Mouse (Mus musculus): ENCODE results near the gene Eml1.

The Eml1 gene

GRCm38 (mm10) chr12:108422495-108422857 lies 51.7 kb downstream of the Eml1 start:
- in situ Hi-C loops (cut with MboI, MseI) = no loop called here

GRCm38 (mm10) chr12:108422858-108423631 lies 52.3 kb downstream of the Eml1 start:
- in situ Hi-C loops (cut with MboI, MseI) = no loop called here

GRCm38 (mm10) chr12:108430964-108431363 lies 60.2 kb downstream of the Eml1 start:
- in situ Hi-C loops (cut with MboI, MseI) = loop anchor here (5.0 kb wide), 1 partner anchor 51 kb away; no protein-coding TSS in a partner anchor

GRCm38 (mm10) chr12:108431714-108432113 lies 61.0 kb downstream of the Eml1 start:
- in situ Hi-C loops (cut with MboI, MseI) = loop anchor here (5.0 kb wide), 1 partner anchor 51 kb away; no protein-coding TSS in a partner anchor

GRCm38 (mm10) chr12:108432578-108432977 lies 61.8 kb downstream of the Eml1 start:
- in situ Hi-C loops (cut with MboI, MseI) = loop anchor here (5.0 kb wide), 1 partner anchor 50 kb away; no protein-coding TSS in a partner anchor

GRCm38 (mm10) chr12:108433030-108433429 lies 62.3 kb downstream of the Eml1 start:
- in situ Hi-C loops (cut with MboI, MseI) = loop anchor here (5.0 kb wide), 1 partner anchor 49 kb away; no protein-coding TSS in a partner anchor

- in situ Hi-C loops (cut with MboI, MseI) = loop anchor here (5.0 kb wide), 1 partner anchor 49 kb away; no protein-coding TSS in a partner anchor
These were observed 62.7 kb downstream of the Eml1 start for GRCm38 (mm10) chr12:108433498-108433897.

- in situ Hi-C loops (cut with MboI, MseI) = no loop called here
These were observed 64.8 kb downstream of the Eml1 start for GRCm38 (mm10) chr12:108435444-108436015.

GRCm38 (mm10) chr12:108436029-108436923 lies 65.5 kb downstream of the Eml1 start:
- in situ Hi-C loops (cut with MboI, MseI) = no loop called here

- in situ Hi-C loops (cut with MboI, MseI) = no loop called here
These were observed 66.7 kb downstream of the Eml1 start for GRCm38 (mm10) chr12:108437446-108437845.

- in situ Hi-C loops (cut with MboI, MseI) = no loop called here
These were observed 72.5 kb downstream of the Eml1 start for GRCm38 (mm10) chr12:108443271-108443670.

GRCm38 (mm10) chr12:108443708-108444107 lies 73.0 kb downstream of the Eml1 start:
- in situ Hi-C loops (cut with MboI, MseI) = no loop called here

- in situ Hi-C loops (cut with MboI, MseI) = no loop called here
These were observed 73.7 kb downstream of the Eml1 start for GRCm38 (mm10) chr12:108444166-108445115.

- in situ Hi-C loops (cut with MboI, MseI) = no loop called here
These were observed 76.0 kb downstream of the Eml1 start for GRCm38 (mm10) chr12:108446721-108447120.

- in situ Hi-C loops (cut with MboI, MseI) = no loop called here
These were observed 77.6 kb downstream of the Eml1 start for GRCm38 (mm10) chr12:108448396-108448795.

- in situ Hi-C loops (cut with MboI, MseI) = loop anchor here (25.0 kb wide), 1 partner anchor 1888 kb away; no protein-coding TSS in a partner anchor
These were observed 79.2 kb downstream of the Eml1 start for GRCm38 (mm10) chr12:108449935-108450334.

- in situ Hi-C loops (cut with MboI, MseI) = loop anchor here (25.0 kb wide), 1 partner anchor 1888 kb away; no protein-coding TSS in a partner anchor
These were observed 79.8 kb downstream of the Eml1 start for GRCm38 (mm10) chr12:108450546-108450945.

- in situ Hi-C loops (cut with MboI, MseI) = loop anchor here (25.0 kb wide), 1 partner anchor 1890 kb away; no protein-coding TSS in a partner anchor
These were observed 81.6 kb downstream of the Eml1 start for GRCm38 (mm10) chr12:108452151-108452874.

- in situ Hi-C loops (cut with MboI, MseI) = loop anchor here (25.0 kb wide), 1 partner anchor 1891 kb away; no protein-coding TSS in a partner anchor
These were observed 82.8 kb downstream of the Eml1 start for GRCm38 (mm10) chr12:108453561-108454044.

Data from T-helper 2 cell (primary cell).